Mouse (Mus musculus): Measurements from ENCODE around the gene Plppr2. TPM values are rescaled to one million over a fixed set of nuclear protein-coding genes. Genes with fewer than 3 reads are reported as not detected.

Gene Plppr2
- polyA plus RNA-seq, 1 experiment = 14.5 TPM

Other genes starting within 250 kb of the Plppr2 start
- gene Ldlr, start 213.6 kb upstream of the Plppr2 start, polyA plus RNA-seq (2012; rRNA removed) = 29.2 and 35.7 TPM in 2 replicates
- 2.4 and 3.0 TPM in 2 replicates for gene Spc24, start 176.7 kb upstream of the Plppr2 start, polyA plus RNA-seq (2012; rRNA removed)
- 44.6 and 77.0 TPM in 2 replicates for gene Kank2, start 138.3 kb upstream of the Plppr2 start, polyA plus RNA-seq (2012; rRNA removed)
- gene Angptl8, start 101.5 kb upstream of the Plppr2 start, polyA plus RNA-seq (2012; rRNA removed) = 1.2 and 2.0 TPM in 2 replicates
- 89.2 and 102 TPM in 2 replicates for gene Dock6, start 84.4 kb upstream of the Plppr2 start, polyA plus RNA-seq (2012; rRNA removed)
- gene Rab3d, start 18.8 kb upstream of the Plppr2 start, polyA plus RNA-seq (2012; rRNA removed) = 54.4 and 59.9 TPM in 2 replicates
- gene Ccdc159, start 9.6 kb upstream of the Plppr2 start, polyA plus RNA-seq (2012; rRNA removed) = 8.8 and 9.4 TPM in 2 replicates
- gene Tmem205, start 9.5 kb upstream of the Plppr2 start, polyA plus RNA-seq (2012; rRNA removed) = 93.0 and 101 TPM in 2 replicates
- gene Swsap1, start 18.7 kb downstream of the Plppr2 start, polyA plus RNA-seq (2012; rRNA removed) = 4.6 and 6.4 TPM in 2 replicates
- 1.8 and 2.1 TPM in 2 replicates for gene Epor, start 26.5 kb downstream of the Plppr2 start, polyA plus RNA-seq (2012; rRNA removed)
- gene Rgl3, start 52.4 kb downstream of the Plppr2 start, polyA plus RNA-seq (2012; rRNA removed) = 25.7 and 27.3 TPM in 2 replicates
- 0.19 and 0.29 TPM in 2 replicates for gene Ccdc151, start 65.6 kb downstream of the Plppr2 start, polyA plus RNA-seq (2012; rRNA removed)
- 84.4 and 86.5 TPM in 2 replicates for gene Prkcsh, start 65.8 kb downstream of the Plppr2 start, polyA plus RNA-seq (2012; rRNA removed)
- 0.06 and 0.16 TPM in 2 replicates for gene Elavl3, start 115.0 kb downstream of the Plppr2 start, polyA plus RNA-seq (2012; rRNA removed)
- gene Gm49318, start 134.2 kb downstream of the Plppr2 start, polyA plus RNA-seq (2012; rRNA removed) = not detected in 2 replicates
- 18.0 and 21.3 TPM in 2 replicates for gene Zfp653, start 134.3 kb downstream of the Plppr2 start, polyA plus RNA-seq (2012; rRNA removed)
- 39.4 and 40.3 TPM in 2 replicates for gene Ecsit, start 148.4 kb downstream of the Plppr2 start, polyA plus RNA-seq (2012; rRNA removed)
- 3,917 and 4,778 TPM in 2 replicates for gene Cnn1, start 162.2 kb downstream of the Plppr2 start, polyA plus RNA-seq (2012; rRNA removed)
- 74.8 and 97.4 TPM in 2 replicates for gene Elof1, start 180.1 kb downstream of the Plppr2 start, polyA plus RNA-seq (2012; rRNA removed)
- gene Acp5, start 198.7 kb downstream of the Plppr2 start, polyA plus RNA-seq (2012; rRNA removed) = 24.0 and 35.7 TPM in 2 replicates
- gene Pigyl, start 219.8 kb downstream of the Plppr2 start, polyA plus RNA-seq (2012; rRNA removed) = 84.1 and 92.9 TPM in 2 replicates

Data from urinary bladder, adult 2 months (tissue).